Mouse (Mus musculus) thymus, postnatal 25 days (tissue): Measurements from ENCODE around the gene Mlc1.

Experiments used
- DNase-seq: peaks from one replicate; pipeline ENCODE4 v3.0.0; 2022

Gene Mlc1

GRCm38 (mm10) chr15:88936619-88937290 lies 42.1 kb downstream of the Mlc1 start:
- no peak for DNase-seq

GRCm38 (mm10) chr15:88934141-88934540 lies 44.7 kb downstream of the Mlc1 start:
- no peak for DNase-seq

GRCm38 (mm10) chr15:88932667-88933066 lies 46.1 kb downstream of the Mlc1 start:
- DNase-seq: no peak

GRCm38 (mm10) chr15:88921992-88922310 lies 56.9 kb downstream of the Mlc1 start:
- DNase-seq: no peak

- DNase-seq: peak; percentile 55
Measured at GRCm38 (mm10) chr15:88921131-88921991, 57.4 kb downstream of the Mlc1 start.

- DNase-seq: no peak
Measured at GRCm38 (mm10) chr15:88920065-88920464, 58.7 kb downstream of the Mlc1 start.

- no peak for DNase-seq
Measured at GRCm38 (mm10) chr15:88919328-88919727, 59.5 kb downstream of the Mlc1 start.

GRCm38 (mm10) chr15:88917126-88917525 lies 61.7 kb downstream of the Mlc1 start:
- DNase-seq: no peak

- no peak for DNase-seq
Measured at GRCm38 (mm10) chr15:88916366-88916765, 62.4 kb downstream of the Mlc1 start.

- no peak for DNase-seq
Measured at GRCm38 (mm10) chr15:88915046-88915445, 63.8 kb downstream of the Mlc1 start.

GRCm38 (mm10) chr15:88906347-88906746 lies 72.5 kb downstream of the Mlc1 start:
- no peak for DNase-seq
